Mouse (Mus musculus) cortical plate, adult 2 months (tissue): ENCODE results near the gene Smg6.

Experiments
- CTCF ChIP-seq: fragments of 200-500 bp; IDR thresholded peaks from 2 replicates; pipeline ENCODE4 v1.5.1; 2011; ENCODE audit warnings: mild to moderate bottlenecking, control low read depth, low read length; ENCODE audit not compliant: insufficient read depth; ENCODE audit errors: extremely low read depth
- POLR2A ChIP-seq: fragments of 200-500 bp; IDR thresholded peaks from 2 replicates; pipeline ENCODE4 v1.6.1; 2011; ENCODE audit warnings: mild to moderate bottlenecking, low read length, control low read depth; ENCODE audit not compliant: insufficient read depth; ENCODE audit errors: extremely low read depth

DNA sequence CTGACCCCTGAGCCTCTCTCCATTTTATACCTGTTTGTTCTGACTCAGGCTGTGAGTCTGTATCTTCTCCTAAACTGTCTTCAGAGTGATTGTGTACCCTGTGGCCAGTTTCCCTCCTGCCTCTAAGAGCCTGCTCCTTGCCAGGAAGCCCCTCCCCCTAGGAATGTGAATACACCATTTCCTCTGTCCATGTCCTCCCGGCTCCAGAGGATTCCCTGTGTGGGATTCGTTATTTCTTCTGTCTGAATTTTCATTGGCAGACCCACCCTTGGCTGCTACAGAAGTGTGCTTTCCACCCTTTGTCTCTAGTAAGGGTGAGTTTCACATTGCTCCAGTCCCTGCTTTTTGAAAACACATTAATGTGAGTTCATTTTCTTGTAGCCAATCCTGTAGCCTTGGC is 208.3 kb downstream of the Smg6 start:
- TF ChIP-seq CTCF, result no peak
- TF ChIP-seq POLR2A, result no peak
